Mouse (Mus musculus) CD4-positive, CD25-positive, alpha-beta regulatory T cell, adult 4 months (primary cell): Measurements from ENCODE around the gene Tomm40. TPM values are rescaled to one million over a fixed set of nuclear protein-coding genes. Genes with fewer than 3 reads are reported as not detected.

Source experiments
- polyA plus RNA-seq, 2 experiments: library from polyadenylated mRNA; unstranded; fragments of 100-300 nt; shearing (Covaris generic); gene quantifications; one replicate each; pipeline ENCODE4 v1.2.1; 2017

The Tomm40 gene
- polyA plus RNA-seq, 2 experiments from 2014 or later: 3.7 to 6.9 TPM

Other genes with a start within 250 kb of the Tomm40 start
- gene Bloc1s3, start 207.1 kb downstream of the Tomm40 start, polyA plus RNA-seq: under 1 TPM; 0.37 to 0.86 TPM
- 10 to 100 TPM; 45.8 to 50.7 TPM for gene Trappc6a, start 207.0 kb downstream of the Tomm40 start, polyA plus RNA-seq
- gene Nkpd1, start 197.6 kb downstream of the Tomm40 start, polyA plus RNA-seq: not detected
- gene Ppp1r37, start 152.4 kb downstream of the Tomm40 start, polyA plus RNA-seq: 1 to 10 TPM; 1.9 to 2.8 TPM
- gene Zfp296, start 138.2 kb downstream of the Tomm40 start, polyA plus RNA-seq: 1 to 10 TPM; 1.7 to 1.9 TPM
- 100 to 1,000 TPM in 1 of 2 experiments, 10 to 100 TPM in 1; 91.0 to 100 TPM for gene Gemin7, start 137.8 kb downstream of the Tomm40 start, polyA plus RNA-seq
- gene Clasrp, start 111.0 kb downstream of the Tomm40 start, polyA plus RNA-seq: 1 to 10 TPM; 9.0 to 9.4 TPM
- 10 to 100 TPM; 12.7 to 14.8 TPM for gene Relb, start 86.0 kb downstream of the Tomm40 start, polyA plus RNA-seq
- gene Clptm1, start 50.4 kb downstream of the Tomm40 start, polyA plus RNA-seq: 10 to 100 TPM; 24.4 to 28.1 TPM
- not detected for gene Apoc2, start 37.5 kb downstream of the Tomm40 start, polyA plus RNA-seq
- gene Gm44805, start 34.0 kb downstream of the Tomm40 start, polyA plus RNA-seq: not detected
- under 1 TPM in 1 of 2 experiments, not detected in 1; 0.36 TPM for gene Apoc4, start 34.0 kb downstream of the Tomm40 start, polyA plus RNA-seq
- not detected for gene Apoc1, start 22.8 kb downstream of the Tomm40 start, polyA plus RNA-seq
- 1 to 10 TPM; 6.6 to 7.6 TPM for gene Apoe, start 16.2 kb downstream of the Tomm40 start, polyA plus RNA-seq
- under 1 TPM in 1 of 2 experiments, not detected in 1; 0.12 TPM for gene Nectin2, start 35.0 kb upstream of the Tomm40 start, polyA plus RNA-seq
- gene Bcam, start 55.6 kb upstream of the Tomm40 start, polyA plus RNA-seq: 1 to 10 TPM; 2.5 to 3.7 TPM
- gene Cblc, start 81.4 kb upstream of the Tomm40 start, polyA plus RNA-seq: not detected
- 10 to 100 TPM; 16.0 to 20.5 TPM for gene Bcl3, start 107.3 kb upstream of the Tomm40 start, polyA plus RNA-seq
- not detected for gene Gm19345, start 136.6 kb upstream of the Tomm40 start, polyA plus RNA-seq
- not detected for gene Ceacam16, start 145.9 kb upstream of the Tomm40 start, polyA plus RNA-seq
- gene Ceacam19, start 172.5 kb upstream of the Tomm40 start, polyA plus RNA-seq: not detected
- gene Pvr, start 205.7 kb upstream of the Tomm40 start, polyA plus RNA-seq: 10 to 100 TPM; 22.2 to 24.7 TPM
- gene Igsf23, start 235.3 kb upstream of the Tomm40 start, polyA plus RNA-seq: 10 to 100 TPM; 11.1 to 17.6 TPM
- gene Ceacam20, start 250.0 kb upstream of the Tomm40 start, polyA plus RNA-seq: not detected